Mouse (Mus musculus) monocyte, adult 2 months (primary cell): ENCODE measurements around the gene Zfhx3.
A peak's percentile ranks its signal among the peaks of the same experiment; 100 is the strongest.

Source experiments
- DNase-seq, 2 experiments: peaks; one replicate each; pipeline ENCODE4 v3.0.0; 2022; ENCODE audit warnings: low spot score in 2 of 2, low read depth in 1 of 2

The Zfhx3 gene

DNA sequence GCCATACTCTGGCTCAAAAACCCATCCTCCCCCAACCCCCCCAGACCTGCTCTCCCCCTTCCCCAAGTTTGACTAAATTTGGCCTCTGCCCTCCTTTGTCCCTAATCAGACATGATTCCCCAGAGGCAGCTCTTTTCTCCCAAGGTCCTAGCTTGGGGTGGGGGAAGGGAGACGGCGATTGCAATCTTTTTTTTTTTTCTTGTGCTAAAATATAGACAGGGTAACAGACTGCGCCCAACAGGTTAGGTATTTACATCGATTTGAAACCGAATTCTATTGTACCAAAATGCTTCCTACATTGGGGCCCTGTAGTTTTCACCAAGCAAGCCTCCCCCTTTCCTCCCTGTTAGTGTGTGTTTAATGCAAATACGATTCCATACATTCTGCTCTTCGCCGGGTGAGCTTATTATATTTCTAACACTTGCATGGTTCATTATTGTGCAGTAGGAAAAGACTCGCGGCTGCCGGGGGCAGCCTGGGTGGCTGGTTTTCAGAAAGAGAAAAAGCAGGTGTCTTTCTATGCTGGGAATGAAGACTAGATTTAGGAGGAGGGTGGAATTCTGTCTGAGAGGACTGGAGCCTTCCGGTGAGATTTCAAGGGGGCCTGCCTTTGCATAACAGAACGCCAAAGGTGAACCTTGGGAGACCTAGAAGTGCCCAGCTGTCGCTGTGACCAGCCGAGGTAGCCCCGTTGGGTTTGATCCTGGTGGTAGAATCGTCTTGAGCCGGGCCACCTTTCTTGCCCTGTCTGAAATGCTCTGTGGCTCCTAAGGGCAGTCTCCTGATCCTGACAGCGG is 771.1 kb downstream of the Zfhx3 start:
- no peak for DNase-seq

DNA sequence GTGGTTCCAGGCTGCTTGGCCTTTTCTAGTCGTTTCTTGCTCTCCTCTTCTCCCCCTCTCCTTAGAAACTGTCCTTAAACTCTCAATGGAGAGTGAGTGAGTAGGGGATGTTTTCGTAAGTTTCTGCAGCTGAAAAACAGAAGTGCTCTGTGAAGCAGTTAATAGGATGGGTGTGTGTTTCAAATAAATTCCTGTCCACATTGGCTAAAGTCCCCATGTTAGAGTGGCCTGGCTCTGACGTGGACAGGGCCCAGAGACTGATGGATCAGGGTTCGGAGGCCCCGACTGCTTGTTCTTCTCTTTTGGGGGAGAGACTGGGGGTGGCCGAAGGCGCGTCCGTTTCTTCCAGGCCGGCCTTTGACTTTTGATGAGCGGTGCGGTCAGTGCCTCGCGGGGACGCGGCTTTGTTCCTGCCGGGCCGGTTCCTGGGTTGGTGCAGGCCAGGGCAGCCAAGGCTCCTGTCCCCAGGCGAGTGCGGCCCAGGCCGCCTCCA is 771.7 kb downstream of the Zfhx3 start:
- no peak for DNase-seq

DNA sequence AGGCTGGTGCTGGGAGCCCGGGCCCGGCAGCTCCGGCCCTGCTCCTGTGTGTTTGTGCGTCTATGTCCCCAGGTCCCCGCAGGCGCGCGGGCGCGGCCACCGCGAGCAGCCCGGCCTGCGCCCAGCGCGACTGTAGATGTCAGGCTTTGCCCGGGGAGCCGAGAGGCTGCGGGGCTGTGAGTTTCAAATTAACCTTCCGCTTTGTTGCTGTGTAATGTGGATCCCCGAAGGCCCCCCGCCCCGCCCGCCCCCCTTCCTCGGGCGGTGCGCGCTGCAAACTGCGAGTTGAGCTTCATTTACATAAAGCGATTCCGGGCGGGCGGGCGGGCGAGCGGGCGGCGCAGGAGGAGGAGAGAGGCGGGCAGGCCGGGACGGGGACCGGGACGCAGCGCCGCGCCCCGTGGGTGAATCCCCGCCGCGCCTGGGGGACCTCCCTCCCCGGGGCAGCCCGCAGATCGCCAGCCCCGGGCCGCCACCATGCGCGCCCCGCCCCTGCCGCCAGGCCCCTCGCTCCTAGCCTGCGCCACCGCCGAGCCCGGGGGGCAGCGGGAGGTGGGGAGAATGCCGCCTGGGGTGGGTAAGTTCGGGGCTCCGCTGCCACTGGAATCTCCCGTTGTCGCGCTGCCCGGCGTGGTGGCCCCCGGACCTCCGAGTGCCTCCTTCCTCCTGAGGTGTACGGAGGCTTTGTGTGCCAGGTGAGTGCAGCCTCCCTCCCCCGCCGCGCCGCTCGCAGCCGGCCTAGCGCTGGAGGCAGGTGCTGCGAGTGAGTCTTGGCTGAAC is 772.4 kb downstream of the Zfhx3 start:
- peak in 1 of 2 experiments; percentile 51 for DNase-seq

DNA sequence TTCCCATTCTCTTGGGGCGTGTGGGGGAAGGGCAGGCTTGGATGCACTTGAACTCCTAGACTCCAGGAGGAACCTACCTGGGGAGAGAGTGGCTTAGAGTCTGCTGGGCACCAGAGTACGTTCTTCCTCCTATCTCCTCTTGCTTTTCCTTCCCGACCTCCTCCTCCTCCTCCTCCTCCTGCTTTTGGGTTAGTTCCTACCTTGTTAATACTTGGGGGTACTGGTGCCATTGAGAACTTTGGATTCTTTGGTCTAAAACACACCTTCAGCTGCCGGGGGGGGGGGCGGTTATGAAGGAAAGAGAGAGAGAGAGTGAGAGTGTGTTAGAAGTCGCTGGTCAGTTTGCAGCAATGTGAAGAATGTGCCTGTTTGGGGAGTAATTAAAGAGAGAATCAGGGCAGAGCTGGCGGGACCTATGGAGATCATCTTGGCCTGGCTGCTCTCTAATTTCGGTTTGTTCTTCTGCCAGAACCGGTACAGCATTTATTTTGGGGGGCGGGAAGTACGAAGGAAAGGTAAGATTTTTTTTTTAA is 773.0 kb downstream of the Zfhx3 start:
- no peak for DNase-seq

DNA sequence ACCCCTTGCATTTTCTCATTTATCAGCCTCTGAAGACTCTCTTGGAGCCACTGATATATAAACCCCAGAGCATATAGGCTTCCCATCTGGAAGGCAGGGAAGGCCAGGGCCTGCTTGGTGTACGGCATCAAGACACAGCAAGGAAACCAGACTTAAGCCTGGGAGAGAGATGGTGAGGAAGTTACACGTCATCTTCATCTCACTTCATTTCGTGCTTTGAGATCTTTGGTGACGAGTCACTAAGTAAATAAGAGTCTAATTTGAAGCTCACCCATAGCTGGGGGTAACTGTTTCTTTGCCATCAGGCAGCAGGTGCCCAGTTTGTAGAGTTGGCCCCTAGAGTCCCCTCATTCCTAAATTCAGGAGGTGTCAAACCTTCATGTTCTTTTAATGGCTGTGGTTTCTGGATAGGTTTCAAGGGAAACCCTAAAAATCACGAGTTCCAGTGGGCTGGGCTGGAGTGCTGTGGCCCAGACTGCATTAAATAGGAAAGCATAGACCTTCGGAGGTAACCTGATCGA is 773.9 kb downstream of the Zfhx3 start:
- no peak for DNase-seq

DNA sequence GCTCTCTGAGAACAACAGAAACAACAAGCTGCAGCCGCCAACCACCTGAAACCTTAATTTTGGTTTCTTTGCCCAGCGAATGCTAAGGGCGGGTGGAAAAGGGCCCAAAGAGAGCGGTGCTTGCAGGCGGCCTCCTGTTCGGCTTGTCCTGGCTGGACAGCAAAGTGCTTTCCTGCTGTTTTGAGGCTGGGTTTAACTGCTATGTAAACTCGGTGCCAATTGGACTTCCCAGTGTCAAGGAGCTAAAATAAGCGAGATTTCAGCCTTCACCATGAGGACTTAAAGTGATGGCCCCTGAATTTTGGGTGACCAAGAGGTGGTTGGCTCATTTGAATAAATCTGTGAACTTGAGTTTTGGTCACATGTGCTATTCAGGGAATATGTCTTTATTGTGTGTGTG is 775.1 kb downstream of the Zfhx3 start:
- DNase-seq: no peak

DNA sequence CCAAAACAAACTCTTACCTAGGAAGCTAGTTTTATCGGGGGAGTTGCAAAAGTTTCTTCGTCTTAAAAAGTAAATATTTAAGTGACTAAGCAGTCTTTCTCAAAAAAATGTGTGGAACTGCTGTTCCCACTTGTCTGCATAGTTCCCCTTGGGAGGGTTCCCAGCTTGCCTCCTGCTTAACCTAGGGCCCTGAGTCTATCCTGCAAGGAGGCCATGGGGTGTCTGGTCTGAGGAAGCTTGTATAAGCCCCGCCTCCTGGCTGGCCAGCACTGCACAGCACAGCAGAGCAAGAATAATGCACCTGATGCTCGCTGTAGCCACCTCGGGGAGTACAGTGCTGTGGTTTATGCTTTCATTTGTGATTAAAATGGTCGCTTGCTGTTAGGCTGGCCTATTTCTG is 775.6 kb downstream of the Zfhx3 start:
- DNase-seq: no peak

DNA sequence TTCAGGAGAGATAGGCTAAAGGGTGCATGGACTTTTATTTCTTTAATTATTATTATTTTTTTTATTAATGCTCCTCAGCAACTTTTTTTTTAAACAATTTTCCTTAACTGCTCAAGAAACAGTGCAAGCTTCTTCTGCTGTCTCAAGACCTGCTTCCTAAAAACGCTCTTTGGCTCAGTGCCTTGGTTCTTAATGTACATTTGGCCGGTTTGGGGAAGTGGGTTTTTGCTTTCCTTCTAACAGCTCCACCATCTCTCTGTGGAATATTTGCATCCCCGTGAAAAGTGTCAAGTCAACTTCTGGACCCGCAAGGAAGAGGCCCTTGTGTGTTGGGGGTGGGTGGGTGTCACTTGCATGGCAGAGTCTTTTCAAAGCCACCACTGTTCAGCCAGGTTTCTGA is 778.4 kb downstream of the Zfhx3 start:
- no peak for DNase-seq

DNA sequence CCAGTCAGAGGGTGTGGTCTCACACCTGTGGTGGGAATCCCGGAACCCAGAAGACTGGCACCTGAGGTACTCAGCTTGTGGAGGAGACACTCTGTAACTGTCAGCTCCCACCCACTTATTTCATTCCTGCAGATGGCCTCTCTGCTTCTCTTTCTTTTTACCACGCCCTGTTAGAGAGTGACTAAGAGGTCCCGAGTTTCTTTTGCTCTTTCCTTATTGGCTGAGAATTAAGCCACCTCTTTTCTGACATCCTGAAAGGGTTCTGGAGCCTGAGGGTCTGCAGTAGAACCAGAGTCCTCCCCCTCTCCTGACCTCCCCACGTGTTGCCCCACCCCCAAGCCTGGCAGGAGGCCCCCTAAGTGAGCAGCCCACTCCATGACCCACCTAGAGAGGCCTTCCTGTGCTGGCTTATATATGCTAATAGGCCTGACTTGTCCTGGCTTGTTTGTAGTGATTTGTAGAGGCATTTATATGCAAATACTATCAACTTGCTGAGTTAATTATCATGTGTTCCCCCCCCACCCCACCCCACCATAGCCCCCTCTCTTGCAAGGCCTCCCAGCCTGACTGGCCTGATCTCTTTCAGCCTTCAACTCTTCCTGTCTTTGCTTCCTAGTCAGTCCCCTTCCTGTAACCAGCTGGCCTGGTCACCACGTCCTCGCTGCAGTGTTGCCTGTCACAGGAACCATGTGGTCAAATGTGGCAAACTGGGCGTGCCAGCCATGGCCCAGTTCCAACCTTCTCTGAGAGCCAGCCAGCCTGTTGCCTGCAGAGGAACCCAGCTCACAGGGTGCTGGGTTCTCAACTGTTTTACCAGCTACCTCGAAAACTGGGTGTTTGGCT is 780.4 kb downstream of the Zfhx3 start:
- DNase-seq: peak; percentile 76 to 83

DNA sequence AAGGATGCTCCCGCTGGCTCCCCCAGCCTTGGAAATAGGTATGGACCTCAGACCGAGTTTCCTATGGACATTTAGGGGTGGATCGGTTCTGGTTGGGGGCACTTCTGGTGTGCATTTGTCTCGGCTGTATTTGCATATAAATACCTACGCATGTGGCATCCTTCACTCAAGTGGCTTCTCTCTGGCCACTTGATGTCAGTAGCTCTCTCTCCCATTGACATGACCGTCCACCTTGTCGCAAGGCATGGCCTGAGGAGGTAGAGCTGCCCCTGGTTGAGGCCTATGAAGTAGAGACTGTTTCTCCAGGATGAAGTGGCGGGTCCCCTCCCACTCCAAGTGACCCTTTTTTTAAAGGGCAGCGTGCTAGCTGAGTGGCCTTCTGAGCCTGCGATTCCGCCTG is 781.2 kb downstream of the Zfhx3 start:
- DNase-seq: no peak

DNA sequence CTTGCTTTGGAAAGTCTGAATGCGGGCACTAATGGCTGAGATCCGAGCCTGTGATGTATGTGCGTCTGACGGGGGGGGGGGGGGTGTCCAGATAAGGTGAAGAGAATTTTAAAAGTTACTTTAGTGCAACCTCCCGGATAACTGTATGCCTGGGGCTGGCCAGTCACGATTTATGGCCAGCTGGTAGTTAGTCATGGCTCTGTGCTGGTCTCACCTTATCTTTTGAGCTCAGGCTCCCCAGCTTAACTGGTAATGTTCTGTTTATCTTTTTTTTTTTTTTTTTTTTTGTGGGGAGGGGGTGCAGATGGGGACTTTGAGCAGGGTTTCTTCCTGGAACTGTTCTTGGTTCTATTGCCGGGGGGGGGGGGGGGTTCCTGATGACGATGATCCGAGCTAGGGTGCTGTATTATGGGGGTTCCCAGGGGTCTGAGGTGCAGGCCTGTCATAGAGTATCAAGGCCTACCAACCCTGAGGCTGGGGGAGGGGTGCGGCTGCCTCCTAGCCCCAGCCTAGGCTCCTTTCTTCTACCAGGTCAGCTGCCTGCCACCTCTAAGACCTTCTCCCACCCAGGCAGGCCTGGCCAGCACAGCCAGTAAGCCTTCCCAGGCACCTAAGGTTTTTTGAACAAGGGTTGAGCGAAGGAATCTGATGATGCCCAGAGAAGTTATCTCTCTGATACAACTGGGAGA is 782.5 kb downstream of the Zfhx3 start:
- no peak for DNase-seq

DNA sequence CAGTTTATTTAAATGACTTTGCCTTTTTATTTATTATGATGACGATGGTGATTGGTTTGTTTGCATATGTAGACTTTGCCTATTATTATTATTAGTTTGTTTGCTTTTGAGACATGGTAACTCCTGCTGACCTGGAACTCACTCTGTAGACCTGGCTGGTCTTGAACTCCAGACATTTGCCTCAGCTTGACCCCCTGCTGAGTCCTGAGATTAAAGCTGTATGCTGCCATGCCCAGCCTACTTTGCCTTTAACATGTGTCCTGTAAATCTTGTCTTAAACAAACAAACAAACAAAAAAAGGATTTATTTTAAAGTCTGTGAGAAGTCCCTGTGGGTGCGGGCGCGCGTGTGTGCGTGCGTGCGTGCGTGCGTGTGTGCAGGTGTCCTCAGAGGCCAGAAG is 783.2 kb downstream of the Zfhx3 start:
- no peak for DNase-seq

DNA sequence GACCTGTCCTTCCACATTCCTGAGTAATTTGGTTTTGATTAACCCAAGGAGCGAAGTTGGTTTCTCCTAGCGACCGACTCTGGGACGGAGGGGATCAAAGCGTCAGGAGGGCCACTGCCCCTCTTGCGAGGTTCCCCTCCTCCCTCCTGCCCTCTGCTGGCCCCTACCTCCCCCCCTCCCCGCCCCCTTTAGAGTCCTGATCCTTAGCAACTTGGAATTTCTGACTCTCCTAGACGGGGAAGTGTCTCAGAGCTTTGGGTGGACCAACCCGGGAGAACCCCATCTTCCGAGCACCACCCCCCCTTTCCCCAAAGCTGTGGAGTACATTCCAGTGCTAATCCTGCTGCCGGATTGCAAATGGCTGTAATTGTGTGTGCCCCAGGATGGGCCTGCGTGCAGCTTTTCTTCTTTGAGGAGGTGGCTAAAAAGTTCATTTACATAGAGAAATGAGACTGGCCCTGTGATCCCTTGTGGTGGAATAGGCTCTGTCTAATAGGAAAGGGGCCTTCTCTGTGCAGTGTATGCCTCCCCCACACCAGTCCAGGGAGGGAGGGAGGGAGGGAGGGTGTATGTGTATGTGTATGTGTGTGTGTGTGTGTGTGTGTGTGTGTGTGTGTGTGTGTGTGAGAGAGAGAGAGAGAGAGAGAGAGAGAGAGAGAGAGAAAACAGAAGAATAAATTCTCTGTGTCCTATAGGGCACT is 784.2 kb downstream of the Zfhx3 start:
- no peak for DNase-seq

DNA sequence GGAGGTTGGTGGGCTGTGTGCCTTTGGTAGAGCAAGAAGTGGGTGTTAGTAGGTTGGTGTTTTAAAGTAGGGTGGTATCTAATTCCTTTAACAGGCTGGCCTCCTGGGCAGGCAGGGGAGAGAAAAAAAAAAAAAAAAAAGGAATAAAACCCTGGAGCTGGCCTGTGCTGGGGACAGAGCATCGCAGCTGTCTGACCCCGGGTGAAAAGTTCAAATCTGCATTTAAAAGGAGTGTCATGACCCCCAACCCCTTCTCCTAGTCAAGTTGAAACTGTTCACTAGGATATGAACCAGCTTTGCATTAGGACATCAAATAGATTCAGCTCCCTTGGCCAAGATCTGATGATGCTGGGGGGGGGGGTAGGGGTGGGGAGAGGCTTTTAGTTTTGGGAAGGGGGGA is 786.7 kb downstream of the Zfhx3 start:
- DNase-seq: no peak

DNA sequence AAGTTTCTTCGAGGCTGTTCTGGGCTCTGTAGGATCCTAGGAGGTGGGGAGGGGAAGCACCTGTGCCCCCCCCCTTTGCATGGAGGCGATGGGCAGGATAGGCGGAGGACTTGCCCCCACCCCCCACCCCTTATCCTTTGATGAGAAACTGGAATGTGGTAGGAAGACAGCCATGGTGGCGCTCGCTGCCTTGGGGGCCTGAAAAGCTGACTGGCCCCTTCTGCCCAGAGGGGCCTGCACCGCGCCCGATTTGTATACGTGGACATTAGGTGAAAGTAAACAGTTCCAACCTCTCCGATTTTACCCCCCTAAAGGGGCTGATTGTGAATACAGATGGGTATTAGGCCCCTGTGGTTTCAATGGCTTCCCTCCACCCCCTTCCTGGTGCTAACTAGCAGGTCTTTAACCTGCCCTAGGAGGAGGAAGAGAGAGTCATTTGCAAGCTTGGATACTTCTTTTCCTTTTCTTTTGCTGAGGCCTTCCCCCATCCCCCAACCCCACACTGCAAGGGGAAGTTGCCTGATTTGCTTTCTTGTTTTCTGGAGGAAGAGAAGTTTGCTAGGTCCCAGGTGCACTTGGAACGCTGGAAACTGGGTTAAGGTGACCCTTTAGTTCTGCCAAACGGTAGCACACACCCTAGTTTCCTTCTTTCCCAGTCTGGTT is 787.4 kb downstream of the Zfhx3 start:
- DNase-seq: no peak

DNA sequence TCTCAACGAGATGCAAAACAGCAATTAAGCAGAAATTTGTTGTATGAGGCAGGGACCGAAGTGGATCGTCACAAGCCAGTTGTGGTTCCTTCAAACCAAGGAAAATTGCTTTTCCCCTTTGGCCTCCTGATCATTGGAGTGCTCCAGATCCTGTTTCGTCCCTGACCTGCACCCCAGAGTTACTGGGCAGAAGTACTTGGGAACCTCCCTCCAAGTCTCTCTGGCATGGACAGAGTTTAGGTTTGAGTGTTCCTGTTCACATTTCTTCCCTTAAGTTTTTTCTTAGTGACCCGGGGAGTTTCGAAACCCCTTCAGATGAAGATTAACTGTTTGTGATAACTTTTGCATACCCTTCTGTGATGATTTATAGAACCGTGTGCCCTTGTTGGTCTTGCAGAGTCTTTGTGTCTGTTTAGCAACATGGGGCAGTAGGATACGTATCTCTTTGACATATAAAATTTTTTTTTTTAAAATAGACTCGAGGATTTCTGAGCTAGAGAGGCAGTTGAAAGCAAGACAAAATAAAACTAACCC is 788.5 kb downstream of the Zfhx3 start:
- no peak for DNase-seq

DNA sequence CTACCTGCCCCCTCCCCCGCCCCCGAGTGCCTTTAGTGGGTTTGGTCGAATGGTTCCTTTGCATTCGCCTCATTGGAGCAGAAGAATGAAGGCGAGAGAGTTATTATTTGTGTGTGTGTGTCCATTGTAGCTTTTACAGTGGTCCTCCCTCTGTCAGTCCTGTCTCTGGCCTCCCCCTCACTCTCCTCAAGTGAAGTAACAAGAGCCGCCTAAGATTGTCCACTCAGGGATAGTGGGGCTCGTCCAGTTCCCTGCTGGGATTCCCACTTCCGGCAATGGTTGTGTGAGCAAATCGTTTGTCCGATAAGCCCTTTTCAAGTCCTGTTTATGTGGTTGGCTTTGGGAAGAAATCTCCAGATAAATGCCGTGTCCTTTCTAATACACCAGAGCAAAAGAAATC is 790.1 kb downstream of the Zfhx3 start:
- no peak for DNase-seq

DNA sequence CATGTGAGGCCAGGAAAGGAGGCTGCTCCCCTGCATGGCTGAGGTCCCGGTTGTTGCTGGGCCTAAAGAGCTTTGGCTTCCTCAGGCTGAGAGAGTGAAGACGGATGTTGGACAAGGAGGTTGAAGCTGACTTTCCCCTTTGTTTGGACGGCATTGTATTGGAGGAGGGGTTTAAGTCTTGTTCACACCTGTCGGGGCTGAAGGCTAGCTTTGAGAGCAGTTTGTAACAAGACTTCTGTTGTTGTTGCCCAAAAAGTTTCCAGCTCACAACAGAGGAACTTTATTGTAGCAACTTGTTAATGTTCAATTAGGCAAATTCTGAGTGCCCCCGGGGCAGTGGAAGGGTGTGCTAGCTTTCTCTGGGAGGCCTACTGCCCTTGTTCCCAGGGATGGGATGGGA is 790.9 kb downstream of the Zfhx3 start:
- no peak for DNase-seq

DNA sequence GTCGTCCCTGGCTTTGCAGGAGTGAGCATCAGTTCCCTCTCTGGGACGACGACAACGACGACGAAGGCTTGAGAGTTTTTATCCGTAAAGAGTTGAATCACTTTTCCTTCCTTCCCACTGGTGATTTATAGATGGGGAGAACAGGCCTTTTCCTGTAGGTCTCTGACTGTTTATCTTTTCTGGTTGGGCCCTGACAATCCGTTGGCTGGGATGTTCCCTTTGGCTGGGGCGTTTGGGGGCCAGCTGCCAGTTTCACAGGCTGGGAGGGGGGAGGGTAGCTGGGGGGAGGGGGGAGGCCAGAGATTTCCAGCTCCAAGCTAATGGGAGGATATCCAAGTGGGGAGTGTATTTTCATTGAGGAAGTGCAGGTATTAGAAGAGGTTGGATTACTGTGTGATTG is 794.0 kb downstream of the Zfhx3 start:
- no peak for DNase-seq
